Mouse (Mus musculus) macrophage (primary cell): ENCODE measurements around the gene Inca1. TPM values are rescaled to one million over a fixed set of nuclear protein-coding genes. Genes with fewer than 3 reads are reported as not detected.

Experiments
- H3K27ac ChIP-seq: fragments of 350-480 bp; formaldehyde crosslinking; 2 replicates; pipeline ENCODE4 v1.9.0; 2021
- H3K36me3 ChIP-seq: fragments of 350-480 bp; formaldehyde crosslinking; 2 replicates; pipeline ENCODE4 v1.9.0; 2021; ENCODE audit errors: inconsistent target
- H3K4me3 ChIP-seq: fragments of 350-480 bp; formaldehyde crosslinking; 2 replicates; pipeline ENCODE4 v1.9.0; 2021; ENCODE audit errors: inconsistent target
- H3K79me2 ChIP-seq: fragments of 350-480 bp; formaldehyde crosslinking; 2 replicates; pipeline ENCODE4 v1.9.0; 2021; ENCODE audit errors: inconsistent target
- WGBS: methylation state at CpG from one replicate; pipeline ENCODE4 v1.1.7; 2026; ENCODE audit warnings: inconsistent platforms; ENCODE audit not compliant: missing documents; 5-methylcytosine and 5-hydroxymethylcytosine counted together
- polyA plus RNA-seq: library from polyadenylated mRNA; stranded (reverse); fragments of 250-400 nt; gene quantifications from 3 replicates; pipeline ENCODE4 v1.2.4, GENCODE M21; 2018; ENCODE audit warnings: inconsistent platforms

Inca1 gene
- polyA plus RNA-seq, 1 experiment from 2014 or later: 0.32 TPM

DNA sequence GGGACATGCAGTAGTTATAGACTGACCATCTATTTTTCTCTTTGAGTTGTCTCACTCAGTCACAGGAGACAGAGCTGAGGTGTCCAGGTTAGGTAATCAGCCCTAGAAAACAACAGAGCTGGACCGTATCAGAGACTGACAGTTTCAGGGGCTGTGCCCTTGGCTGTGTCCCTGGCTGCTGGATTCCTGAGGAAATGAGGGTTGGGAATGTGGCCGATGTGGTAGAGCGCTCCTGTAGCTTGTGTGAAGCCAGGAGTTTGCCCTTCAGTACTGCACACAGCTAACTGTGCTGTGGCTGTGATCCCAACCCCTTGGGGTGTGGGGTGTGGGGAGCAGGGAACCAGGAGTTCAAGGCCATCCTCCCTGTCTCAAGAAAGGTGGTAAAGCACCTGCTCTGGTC, 21.1 kb upstream of the Inca1 start:
- Histone ChIP-seq H3K79me2 (no peaks in the 10 kb centered on the region; the same call in 1 of the 2 replicates), H3K27ac (peak overlapping the region; percentile 91), H3K36me3 (peaks cover 55% of the 10 kb centered on the region), H3K4me3 (no peak overlapping the region)
- 82% methylated on average over 3 of the region's 3 CpGs for WGBS

DNA sequence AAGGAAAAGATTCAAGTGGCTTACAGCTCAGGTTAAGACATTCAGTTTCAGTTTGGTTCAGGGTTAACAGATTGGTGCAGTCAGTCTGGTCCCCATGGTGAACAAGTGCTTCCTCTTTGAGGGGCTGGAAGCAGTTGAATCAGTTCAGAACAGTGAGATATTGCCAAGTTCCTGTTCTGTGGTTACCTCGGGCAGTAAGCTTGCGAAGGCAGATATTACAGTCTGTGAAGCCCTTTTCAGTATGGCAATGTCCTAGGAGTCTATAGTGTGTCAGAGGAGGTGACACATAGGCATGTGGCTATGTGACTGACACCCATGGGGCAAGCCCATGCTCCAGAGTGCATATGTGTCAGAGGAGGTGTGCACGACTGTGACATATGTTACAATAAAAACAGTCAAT, 20.6 kb upstream of the Inca1 start:
- H3K4me3 ChIP-seq: no peak overlapping the region
- H3K27ac ChIP-seq: peak overlapping the region; percentile 91
- 2% methylated on average over 3 of the region's 3 CpGs for WGBS
- H3K79me2 ChIP-seq: no peaks in the 10 kb centered on the region; the same call in 1 of the 2 replicates
- H3K36me3 ChIP-seq: peaks cover 55% of the 10 kb centered on the region

DNA sequence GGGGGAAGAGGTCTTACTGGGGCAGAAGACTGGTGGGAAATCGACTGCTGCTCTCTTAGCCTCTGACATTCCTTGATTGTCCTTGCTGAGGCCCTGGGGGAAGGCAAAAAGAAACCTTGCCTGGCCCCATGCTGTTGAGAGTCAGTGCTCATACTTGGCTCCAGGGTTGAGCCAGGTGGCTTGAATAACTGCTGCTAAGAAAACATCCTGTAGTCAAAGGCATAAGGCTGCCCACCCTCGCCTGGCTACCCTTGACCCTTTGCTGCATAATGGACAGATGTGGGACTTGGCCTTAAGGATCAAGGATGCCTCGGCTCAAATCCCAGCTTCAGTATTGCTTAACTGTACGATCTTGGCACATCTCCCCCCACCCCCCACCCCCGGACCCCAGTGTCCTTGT, 18.5 kb upstream of the Inca1 start:
- Histone ChIP-seq H3K79me2 (no peaks in the 10 kb centered on the region; the same call in 1 of the 2 replicates), H3K4me3 (no peak overlapping the region), H3K36me3 (peaks cover 43% of the 10 kb centered on the region; the same call in 1 of the 2 replicates), H3K27ac (no peak overlapping the region)
- WGBS: 94% methylated on average over 5 of the region's 5 CpGs

DNA sequence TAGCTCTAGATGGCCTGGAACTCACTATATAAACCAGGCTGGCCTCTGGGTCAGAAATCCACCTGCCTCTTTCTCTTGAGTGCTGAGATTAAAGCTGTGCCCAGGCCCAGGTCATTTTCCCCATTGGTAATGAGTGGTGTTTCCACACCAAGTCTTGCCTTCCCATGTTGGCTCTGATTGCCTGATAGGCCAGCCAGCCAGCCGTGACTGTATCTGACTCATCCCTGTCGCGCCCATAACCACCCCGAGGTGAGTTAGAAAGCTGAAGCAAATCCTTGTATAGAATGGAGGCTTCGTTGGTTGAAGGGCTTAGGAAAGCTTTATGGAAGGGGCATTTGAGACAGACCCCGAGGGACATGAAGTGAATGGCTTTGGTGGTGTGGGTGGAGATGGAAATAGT, 15.9 kb upstream of the Inca1 start:
- 86% methylated on average over 6 of the region's 6 CpGs for WGBS

GRCm38 (mm10) chr11:70713222-70713621, 13.3 kb upstream of the Inca1 start:
- 91% methylated on average over 6 of the region's 6 CpGs for WGBS
- Histone ChIP-seq H3K4me3 (no peak overlapping the region), H3K36me3 (peaks cover 87% of the 10 kb centered on the region), H3K79me2 (no peaks in the 10 kb centered on the region), H3K27ac (no peak overlapping the region)

More for the DNA sequence above, 15.9 kb upstream of the Inca1 start:
- no peak overlapping the region for H3K27ac ChIP-seq
- H3K36me3 ChIP-seq: peaks cover 68% of the 10 kb centered on the region
- H3K79me2 ChIP-seq: no peaks in the 10 kb centered on the region
- no peak overlapping the region for H3K4me3 ChIP-seq

DNA sequence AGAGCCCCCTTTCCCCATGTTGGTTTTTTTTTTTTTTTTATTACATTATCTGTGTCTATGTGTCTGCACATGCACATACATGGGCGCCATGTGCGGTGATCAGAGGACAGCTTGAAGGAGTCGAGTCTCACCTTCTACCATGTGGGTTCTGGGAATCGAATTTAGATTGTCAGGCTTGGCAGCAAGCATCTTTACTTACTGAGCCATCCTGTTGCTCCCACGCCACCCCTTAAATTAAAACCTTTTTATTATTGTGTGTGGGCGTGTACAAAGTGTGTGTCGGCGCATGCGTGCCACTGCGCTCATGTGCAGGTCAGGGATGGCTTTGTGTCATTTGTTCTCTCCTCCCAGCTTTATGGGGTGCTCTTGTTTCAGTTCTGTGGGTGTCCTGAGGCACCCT, 11.1 kb upstream of the Inca1 start:
- Histone ChIP-seq H3K79me2 (no peaks in the 10 kb centered on the region), H3K36me3 (peaks cover 86% of the 10 kb centered on the region), H3K27ac (no peak overlapping the region), H3K4me3 (no peak overlapping the region)
- 96% methylated on average over 10 of the region's 10 CpGs for WGBS

GRCm38 (mm10) chr11:70706127-70706526, 6.2 kb upstream of the Inca1 start:
- peaks cover 79% of the 10 kb centered on the region for H3K36me3 ChIP-seq
- WGBS: 86% methylated on average over 3 of the region's 3 CpGs

GRCm38 (mm10) chr11:70702781-70703180, 2.8 kb upstream of the Inca1 start:
- H3K27ac ChIP-seq: no peak overlapping the region
- WGBS: 84% methylated on average over 4 of the region's 6 CpGs
- no peak overlapping the region for H3K4me3 ChIP-seq
- H3K79me2 ChIP-seq: peaks cover 36% of the 10 kb centered on the region
- H3K36me3 ChIP-seq: peaks cover 47% of the 10 kb centered on the region

More at GRCm38 (mm10) chr11:70706127-70706526, 6.2 kb upstream of the Inca1 start:
- Histone ChIP-seq H3K79me2 (peaks cover 30% of the 10 kb centered on the region), H3K27ac (no peak overlapping the region), H3K4me3 (no peak overlapping the region)

DNA sequence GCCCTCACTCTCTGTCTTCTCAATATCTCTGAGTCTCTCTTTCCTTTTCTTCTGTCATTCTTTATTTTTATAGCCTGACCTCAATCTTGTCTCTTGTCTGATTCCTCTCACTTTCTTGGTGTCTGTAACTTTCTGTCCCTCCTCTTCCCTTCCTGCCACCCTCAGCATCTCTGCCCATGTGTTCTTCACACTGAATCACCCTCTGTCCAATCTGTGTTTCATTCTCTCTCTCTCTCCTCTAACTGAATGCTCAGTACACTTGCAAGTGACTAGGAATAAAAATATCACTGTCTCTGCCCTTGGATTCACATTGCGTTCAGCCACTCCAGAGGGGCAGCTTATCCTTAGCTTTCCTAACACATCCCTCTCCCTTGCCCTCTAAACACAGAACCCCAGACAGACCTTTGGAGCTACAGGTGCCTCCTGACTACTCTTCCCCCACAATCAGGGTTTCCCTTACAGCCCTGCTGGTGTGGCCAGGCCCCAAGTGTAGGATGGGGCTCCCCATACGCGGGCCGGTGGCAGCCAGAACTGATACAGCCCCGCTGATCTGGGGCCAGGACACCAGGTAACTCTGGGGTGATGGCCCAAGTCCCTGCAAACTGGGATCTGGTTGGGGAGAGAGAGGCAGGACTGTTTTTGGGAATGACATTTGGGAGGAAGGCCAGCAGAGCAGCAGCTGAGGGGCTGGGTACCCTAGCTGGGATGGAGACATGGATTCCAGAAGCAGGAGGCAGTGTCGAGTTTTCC, 2.2 kb upstream of the Inca1 start:
- WGBS: 99% methylated on average over 6 of the region's 6 CpGs
- no peak overlapping the region for H3K27ac ChIP-seq

DNA sequence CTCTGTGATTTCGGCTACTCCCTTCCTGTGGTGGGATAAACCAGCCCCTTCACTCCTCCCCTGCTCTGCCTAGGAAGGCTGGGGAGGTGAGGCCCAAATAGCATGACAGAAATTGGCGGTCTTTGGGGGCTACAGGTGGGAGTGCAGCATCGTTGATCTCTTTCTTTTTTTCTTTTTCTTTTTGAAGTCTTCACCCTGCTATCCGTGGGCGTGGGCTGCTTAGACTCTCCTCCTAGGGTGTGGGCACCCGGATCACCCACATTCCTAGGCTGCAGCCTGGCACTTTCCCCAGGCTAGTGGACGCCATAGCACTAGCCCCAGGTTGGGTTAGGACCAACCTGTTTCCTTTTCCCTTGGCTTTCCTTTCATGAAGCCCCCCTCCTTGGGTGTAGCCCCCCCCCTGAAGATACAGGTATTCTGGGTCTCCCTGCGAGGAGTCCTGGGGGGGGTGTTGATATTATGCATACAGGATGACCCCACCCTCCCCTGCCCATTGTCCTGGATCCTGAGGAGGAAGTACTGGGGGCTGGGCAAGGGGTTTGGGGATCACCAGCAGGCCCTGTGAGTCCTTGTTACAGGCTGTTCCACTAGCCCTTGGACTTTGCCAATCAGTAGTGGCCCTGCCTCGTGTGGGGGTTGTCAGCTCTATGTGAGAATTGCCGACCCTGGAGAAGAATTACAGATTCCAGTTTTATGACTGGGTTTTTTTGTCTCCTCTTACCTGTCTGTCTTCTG, 1.4 kb upstream of the Inca1 start:
- Histone ChIP-seq H3K4me3 (peak overlapping the region; percentile 90), H3K79me2 (peaks cover 36% of the 10 kb centered on the region), H3K27ac (peak overlapping the region; percentile 64), H3K36me3 (peaks cover 33% of the 10 kb centered on the region)
- WGBS: 61% methylated on average over 10 of the region's 10 CpGs

More for the DNA sequence above, 2.2 kb upstream of the Inca1 start:
- H3K4me3 ChIP-seq: peak overlapping the region; percentile 90; the same call in 1 of the 2 replicates
- H3K79me2 ChIP-seq: peaks cover 36% of the 10 kb centered on the region
- peaks cover 41% of the 10 kb centered on the region for H3K36me3 ChIP-seq

- peak overlapping the region; percentile 64 for H3K27ac ChIP-seq
Observed at GRCm38 (mm10) chr11:70700613-70701012, 658 bp upstream of the Inca1 start.

DNA sequence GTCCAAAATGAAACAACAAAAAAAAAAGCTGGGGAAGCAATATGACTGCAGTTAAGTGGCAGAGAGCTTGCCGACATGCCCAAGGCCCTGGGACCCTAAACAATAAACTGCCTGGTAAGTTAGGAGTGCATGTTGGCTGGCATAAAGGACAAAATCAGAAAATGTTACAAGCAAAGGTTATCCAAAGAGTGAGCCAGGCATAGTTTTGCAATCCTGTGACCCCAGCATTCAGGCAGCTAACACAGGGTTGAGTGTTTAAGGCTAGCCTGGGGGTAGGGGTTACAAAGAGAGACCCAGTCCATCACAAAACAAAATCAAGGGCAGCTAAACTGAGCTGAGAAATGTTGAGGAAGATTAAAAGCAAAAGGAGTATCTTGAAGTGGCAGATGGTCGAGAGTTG, 904 bp downstream of the Inca1 start:
- WGBS: 96% methylated on average over 2 of the region's 2 CpGs
- H3K79me2 ChIP-seq: peaks cover 35% of the 10 kb centered on the region
- no peak overlapping the region for H3K27ac ChIP-seq
- no peak overlapping the region for H3K4me3 ChIP-seq
- peaks cover 10% of the 10 kb centered on the region for H3K36me3 ChIP-seq

More at GRCm38 (mm10) chr11:70700613-70701012, 658 bp upstream of the Inca1 start:
- WGBS: under 1% methylated on average over 33 of the region's 34 CpGs
- Histone ChIP-seq H3K36me3 (peaks cover 26% of the 10 kb centered on the region), H3K4me3 (peak overlapping the region; percentile 90), H3K79me2 (peaks cover 36% of the 10 kb centered on the region)

- Histone ChIP-seq H3K27ac (no peak overlapping the region), H3K4me3 (no peak overlapping the region), H3K79me2 (peaks cover 18% of the 10 kb centered on the region), H3K36me3 (no peaks in the 10 kb centered on the region)
- whole genome bisulfite sequencing: 91% methylated on average over 3 of the region's 3 CpGs
Observed at GRCm38 (mm10) chr11:70697376-70697775, 2.6 kb downstream of the Inca1 start.

- WGBS: 92% methylated on average over 3 of the region's 3 CpGs
- Histone ChIP-seq H3K79me2 (no peaks in the 10 kb centered on the region), H3K4me3 (no peak overlapping the region), H3K27ac (no peak overlapping the region), H3K36me3 (no peaks in the 10 kb centered on the region)
Observed at GRCm38 (mm10) chr11:70693504-70693903, 6.5 kb downstream of the Inca1 start.

- Histone ChIP-seq H3K36me3 (peaks cover 15% of the 10 kb centered on the region; the same call in 1 of the 2 replicates), H3K27ac (no peak overlapping the region), H3K79me2 (peaks cover 29% of the 10 kb centered on the region), H3K4me3 (no peak overlapping the region)
- WGBS: 92% methylated on average over 4 of the region's 4 CpGs
Observed at GRCm38 (mm10) chr11:70689578-70689977, 10.4 kb downstream of the Inca1 start.
